Mouse (Mus musculus) hematopoietic stem cell, adult 5-6 weeks (primary cell): ENCODE measurements around the gene Efcab3. TPM values are rescaled to one million over a fixed set of nuclear protein-coding genes. Genes with fewer than 3 reads are reported as not detected.

ENCODE experiments used
- ATAC-seq, 2 experiments: fragments of 125-278 bp in 1 of 2; replicated peaks in 1 of 2; 2 replicates each; pipeline ENCODE4 v1.8.0; 2016 to 2017; ENCODE audit warnings: inconsistent platforms in 2 of 2, mild to moderate bottlenecking in 2 of 2, moderate number of reproducible peaks in 2 of 2, low read depth in 1 of 2, moderate TSS enrichment in 1 of 2; ENCODE audit not compliant: low FRiP score in 2 of 2, poor library complexity in 2 of 2, severe bottlenecking in 2 of 2, insufficient read depth in 1 of 2, low TSS enrichment in 1 of 2
- total RNA-seq: library from RNA; stranded (forward); fragments of 172-1452, 232-1000 nt; gene quantifications from 2 replicates; pipeline ENCODE4 v1.2.3, GENCODE M21; 2017

Gene Efcab3
- total RNA-seq, 1 experiment from 2014 or later: not detected

DNA sequence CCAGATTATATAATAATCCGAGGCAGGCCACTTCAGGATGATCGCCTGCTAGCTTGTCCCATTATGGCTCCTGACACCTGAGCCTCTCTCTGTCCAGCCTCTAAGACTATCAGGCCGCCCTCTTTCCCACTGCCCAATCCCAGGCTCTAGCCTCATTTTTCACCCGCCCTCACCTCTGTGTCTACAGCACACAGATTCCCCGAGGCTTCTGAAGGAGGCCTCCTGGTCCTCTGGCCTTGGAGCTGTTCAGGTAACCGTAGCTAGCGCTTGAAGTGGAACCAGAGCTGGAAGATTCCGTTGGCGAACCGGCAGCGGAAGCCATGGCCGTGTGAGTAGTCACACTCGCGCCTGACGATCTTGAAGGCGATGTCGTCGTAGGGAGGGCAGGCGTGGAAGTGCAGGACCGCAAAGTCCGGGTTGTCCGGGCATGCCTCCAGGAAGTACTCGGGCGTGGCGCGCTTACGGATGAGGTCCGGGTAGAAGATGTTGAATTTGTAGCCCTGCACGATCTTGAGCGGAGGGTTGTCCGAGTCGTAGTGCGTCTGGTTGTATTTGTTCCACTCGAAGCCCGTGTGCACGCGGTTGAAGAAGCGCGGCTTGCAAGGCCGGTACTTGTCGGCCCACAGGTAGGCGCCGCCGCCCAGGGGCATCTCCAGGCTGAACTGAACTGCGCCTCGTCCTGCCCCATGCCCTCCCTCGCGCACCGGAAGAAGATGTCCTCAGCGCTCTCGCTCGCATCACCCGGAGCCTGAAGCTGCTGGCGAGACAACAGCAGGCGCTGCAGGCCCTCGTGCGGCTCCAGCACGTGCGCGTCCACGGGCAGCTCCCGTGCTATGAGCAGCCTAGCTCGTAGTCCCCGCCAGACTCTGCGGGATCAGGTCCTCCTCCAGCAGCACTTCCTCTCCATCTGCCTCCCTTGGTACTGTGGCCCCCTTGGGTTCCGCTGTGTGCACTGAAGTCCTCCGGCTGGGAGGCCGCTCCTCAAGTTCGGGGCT lies 101.4 kb downstream of the Efcab3 start:
- ATAC-seq: no peak

DNA sequence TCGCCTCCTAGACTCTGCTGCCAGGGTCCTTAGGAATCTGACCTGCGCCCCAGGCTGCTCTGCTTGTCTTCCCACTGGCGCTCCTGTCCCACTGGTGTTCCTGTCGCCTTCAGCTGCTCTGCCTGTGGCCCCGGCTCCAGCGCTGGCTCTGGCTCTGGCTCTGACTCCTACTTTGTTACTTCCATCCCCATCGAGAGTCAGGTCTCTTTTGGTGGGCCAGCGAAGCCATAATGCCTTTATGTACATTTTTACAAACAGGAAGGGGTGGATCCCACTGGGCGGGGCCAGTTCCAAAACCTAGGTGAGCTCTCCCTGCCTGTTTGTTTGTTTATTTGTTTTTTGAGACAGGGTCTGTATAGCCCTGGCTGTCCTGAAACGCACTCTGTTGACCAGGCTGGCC lies 103.4 kb downstream of the Efcab3 start:
- no peak for ATAC-seq

Other genes with a start within 250 kb of the Efcab3 start
- 25.4 and 27.6 TPM in 2 replicates for gene Mettl2, start 62.8 kb downstream of the Efcab3 start, total RNA-seq
- not detected in 2 replicates for gene Gm10842, start 83.3 kb downstream of the Efcab3 start, total RNA-seq
- 94.6 and 125 TPM in 2 replicates for gene Tlk2, start 115.2 kb downstream of the Efcab3 start, total RNA-seq
- not detected in 2 replicates for gene Mrc2, start 229.1 kb downstream of the Efcab3 start, total RNA-seq